Mouse (Mus musculus) olfactory bulb, adult 2 months (tissue): Measurements from ENCODE around the gene Clstn3.

Experiments used
- CTCF ChIP-seq: fragments of 200-500 bp; IDR thresholded peaks from 2 replicates; pipeline ENCODE4 v1.5.1; 2012; ENCODE audit warnings: low read depth, mild to moderate bottlenecking, low read length, moderate library complexity; ENCODE audit not compliant: insufficient read depth
- POLR2A ChIP-seq: fragments of 200-500 bp; IDR thresholded peaks from 2 replicates; pipeline ENCODE4 v1.6.1; 2012; ENCODE audit warnings: mild to moderate bottlenecking, low read depth, low read length, moderate library complexity; ENCODE audit not compliant: insufficient read depth

DNA sequence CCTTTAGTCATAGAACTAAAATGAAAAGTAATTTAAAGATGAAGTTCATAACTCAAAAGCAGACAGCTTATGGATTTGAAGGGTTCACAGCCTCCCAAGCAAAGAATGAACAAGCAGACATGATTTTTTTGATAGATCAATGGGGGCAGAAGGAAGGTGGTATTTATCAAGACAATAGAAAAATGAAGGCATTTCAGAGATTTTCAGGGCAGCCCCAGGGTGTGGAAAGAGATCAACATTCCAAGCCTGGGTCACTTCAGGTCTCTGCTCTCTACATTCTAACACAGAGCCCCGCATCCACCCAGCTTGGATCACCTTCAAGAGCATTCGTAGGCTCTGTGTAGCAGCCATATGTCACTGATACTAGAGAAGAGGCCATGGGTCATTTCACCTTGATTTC lies 21.3 kb downstream of the Clstn3 start:
- TF ChIP-seq CTCF (no peak), POLR2A (no peak)
